Mouse (Mus musculus) embryonic facial prominence, embryonic 11.5 days (tissue): ENCODE results near the gene Gins1. TPM values are rescaled to one million over a fixed set of nuclear protein-coding genes. Genes with fewer than 3 reads are reported as not detected.

Source experiments
- ATAC-seq: fragments of 200-750 bp; cut with Nextera tagmentation; replicated peaks from 2 replicates; pipeline ENCODE4 v1.8.0; 2017; ENCODE audit warnings: low read depth; ENCODE audit not compliant: insufficient number of reproducible peaks, low FRiP score, low TSS enrichment
- DNase-seq: peaks from one replicate; pipeline ENCODE4 v3.0.0-alpha.2; 2015; ENCODE audit warnings: low spot score
- H3K27ac ChIP-seq: fragments of 300-500 bp; sonication (generic); replicated peaks from 2 replicates; pipeline ENCODE4 v1.5.1; 2014; ENCODE audit warnings: mild to moderate bottlenecking, low read depth, low read length, control low read depth
- H3K27me3 ChIP-seq: fragments of 300-500 bp; sonication (generic); 2 replicates; pipeline ENCODE4 v1.6.1; 2014; ENCODE audit warnings: mild to moderate bottlenecking, low read length, moderate library complexity, mixed read lengths; ENCODE audit not compliant: control insufficient read depth, insufficient read depth
- H3K36me3 ChIP-seq: fragments of 300-500 bp; sonication (generic); replicated peaks from 2 replicates; pipeline ENCODE4 v1.6.1; 2014; ENCODE audit warnings: low read depth, mild to moderate bottlenecking, low read length, moderate library complexity, mixed read lengths; ENCODE audit not compliant: control insufficient read depth, insufficient read depth
- H3K4me1 ChIP-seq: fragments of 300-500 bp; sonication (generic); 2 replicates; pipeline ENCODE4 v1.6.1; 2014; ENCODE audit warnings: low read length, mixed read lengths; ENCODE audit not compliant: control insufficient read depth, insufficient read depth
- H3K4me2 ChIP-seq: fragments of 300-500 bp; sonication (generic); 2 replicates; pipeline ENCODE4 v1.6.1; 2014; ENCODE audit warnings: low read depth, mild to moderate bottlenecking, control low read depth, low read length, moderate library complexity
- H3K4me3 ChIP-seq: fragments of 300-500 bp; sonication (generic); 2 replicates; pipeline ENCODE4 v1.5.1; 2014; ENCODE audit warnings: low read depth, low read length, control low read depth
- H3K9ac ChIP-seq: fragments of 300-500 bp; sonication (generic); replicated peaks from 2 replicates; pipeline ENCODE4 v1.6.1; 2014; ENCODE audit warnings: mild to moderate bottlenecking, control low read depth, low read length
- H3K9me3 ChIP-seq: fragments of 300-500 bp; sonication (generic); replicated peaks from 2 replicates; pipeline ENCODE4 v1.6.1; 2016; ENCODE audit warnings: mild to moderate bottlenecking, low read length, inconsistent platforms, mixed read lengths; ENCODE audit not compliant: control insufficient read depth
- WGBS: fragments of 180-500 bp; shearing (Covaris S2); extraction: QIAGEN DNeasy Blood & Tissue Kit; methylation state at CpG from one replicate; pipeline ENCODE4 v1.1.7; 2014; 5-methylcytosine and 5-hydroxymethylcytosine counted together
- polyA plus RNA-seq: library from polyadenylated mRNA; unstranded; fragments of >200 nt; fragmentation: Nextera tagmentation; extraction: Ambion mirVana; gene quantifications from 2 replicates; pipeline ENCODE4 v1.2.1, GENCODE M21; 2014

Gins1 gene
- polyA plus RNA-seq, 1 experiment from 2014 or later: 87.7 TPM

DNA sequence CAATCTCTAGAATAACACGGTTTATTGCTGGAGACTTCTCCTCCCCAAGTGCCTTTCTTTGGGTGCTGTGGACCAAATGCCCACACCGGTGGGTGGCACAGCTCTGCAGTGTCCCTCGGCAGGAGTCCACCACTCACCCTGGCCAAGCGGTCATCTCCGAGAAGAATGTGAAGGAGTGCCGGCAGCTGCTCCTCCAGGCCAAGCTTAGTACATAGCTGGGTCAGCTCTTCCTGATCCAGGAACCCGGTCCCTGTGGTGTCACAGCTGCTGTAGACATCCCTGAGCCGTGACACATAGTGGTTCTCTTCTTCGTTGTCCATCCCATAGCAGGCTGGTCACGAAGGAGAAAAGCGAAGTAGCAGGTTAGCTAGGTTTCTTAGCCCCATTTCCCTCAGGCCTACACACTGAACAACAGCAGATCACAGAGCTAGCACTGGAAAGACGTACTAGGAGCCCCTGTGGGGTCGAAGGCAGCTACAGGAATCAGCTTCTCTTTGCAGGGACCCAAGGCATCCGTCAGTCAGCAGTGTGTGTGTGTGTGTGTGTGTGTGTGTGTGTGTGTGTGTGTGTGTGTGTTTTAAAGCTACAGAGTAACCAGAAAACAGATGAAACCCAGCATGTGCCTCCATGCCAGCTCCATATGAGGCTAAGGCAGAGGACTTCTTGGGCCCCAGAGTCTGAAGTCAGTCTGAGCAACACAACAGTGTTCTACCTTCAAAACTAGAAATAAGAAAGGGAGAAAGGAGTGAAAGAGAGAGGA, 74.8 kb downstream of the Gins1 start:
- WGBS: 86% methylated on average over 14 of the region's 14 CpGs
- Histone ChIP-seq H3K4me2 (no peak overlapping the region), H3K4me3 (no peak overlapping the region), H3K4me1 (no peaks in the 10 kb centered on the region), H3K27me3 (no peaks in the 10 kb centered on the region), H3K36me3 (peaks cover 3% of the 10 kb centered on the region; the same call in 1 of the 2 replicates), H3K27ac (no peak overlapping the region), H3K9ac (no peak overlapping the region), H3K9me3 (no peaks in the 10 kb centered on the region)
- ATAC-seq: no peak
- DNase-seq: no peak

Other genes starting within 250 kb of the Gins1 start
- gene Acss1, start 236.9 kb upstream of the Gins1 start, polyA plus RNA-seq: 8.4 and 10.0 TPM in 2 replicates
- gene Vsx1, start 216.0 kb upstream of the Gins1 start, polyA plus RNA-seq: 0.18 TPM in 1 of 2 replicates, not detected in the other
- 22.6 and 24.0 TPM in 2 replicates for gene Entpd6, start 156.4 kb upstream of the Gins1 start, polyA plus RNA-seq
- 38.9 and 43.4 TPM in 2 replicates for gene Pygb, start 118.7 kb upstream of the Gins1 start, polyA plus RNA-seq
- 54.3 and 54.9 TPM in 2 replicates for gene Abhd12, start 659 bp upstream of the Gins1 start, polyA plus RNA-seq
- gene Ninl, start 134.0 kb downstream of the Gins1 start, polyA plus RNA-seq: 9.0 and 14.0 TPM in 2 replicates
- 54.3 and 62.0 TPM in 2 replicates for gene Nanp, start 134.0 kb downstream of the Gins1 start, polyA plus RNA-seq
- gene Gm14151, start 186.9 kb downstream of the Gins1 start, polyA plus RNA-seq: not detected in 2 replicates
- not detected in 2 replicates for gene Gm14147, start 192.8 kb downstream of the Gins1 start, polyA plus RNA-seq